Mouse (Mus musculus): ENCODE measurements at regions not wholly inside any gene's neighbourhood (a gene's known extent, or its start where the extent isn't known, plus 50 kb on each side); places are given as distances from the start of the nearest gene placed in this dataset.

DNA sequence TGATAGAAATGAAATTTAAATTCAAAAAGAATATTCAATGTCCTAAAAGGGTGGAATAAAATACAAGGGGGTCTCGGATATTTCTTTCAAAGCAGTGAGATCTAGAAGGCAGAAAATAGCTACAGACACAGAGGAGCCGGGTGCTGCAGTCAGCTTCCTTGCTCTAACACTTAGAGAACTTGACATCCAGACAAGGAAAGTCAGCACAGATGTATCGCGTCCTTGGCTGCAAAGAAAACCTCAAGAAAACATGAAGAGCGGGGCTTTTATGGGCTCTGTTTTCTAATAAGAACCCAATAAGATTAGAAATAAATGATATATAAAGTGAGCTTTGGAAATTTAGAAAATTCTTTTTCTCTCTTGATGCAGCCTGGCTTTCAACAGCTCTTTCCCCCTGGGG is 53.1 kb upstream of the Glis3 start:
- in situ Hi-C loops (cut with MboI; ENCODE audit: low sequenced_read_pairs in 2 of 2, unreplicated experiment in 2 of 2): loop anchor here in 1 of 2 experiments (25.0 kb wide), 1 partner anchor 196 kb away; no protein-coding TSS in a partner anchor
- no peak overlapping the region for H3K9ac ChIP-seq (ENCODE audit: insufficient read depth, low read depth, low read length, poor library complexity, severe bottlenecking)
- H3K4me3 ChIP-seq (ENCODE audit: insufficient read depth in 1 of 2, low read depth in 1 of 2, low read length in 2 of 2, poor library complexity in 1 of 2, severe bottlenecking in 1 of 2): no peak overlapping the region

GRCm38 (mm10) chr19:28733781-28734180 is 53.9 kb upstream of the Glis3 start:
- DNase-seq (ENCODE audit: low read depth, low spot score): no peak
- Histone ChIP-seq H3K4me3 (ENCODE audit: insufficient read depth in 1 of 2, low read depth in 1 of 2, low read length in 2 of 2, poor library complexity in 1 of 2, severe bottlenecking in 1 of 2) (no peak overlapping the region), H3K9ac (ENCODE audit: insufficient read depth, low read depth, low read length, poor library complexity, severe bottlenecking) (no peak overlapping the region), H3K36me3 (ENCODE audit: control insufficient read depth, insufficient read depth, low read length, poor library complexity, severe bottlenecking) (no peaks in the 10 kb centered on the region), H3K27ac (ENCODE audit: insufficient read depth, low read depth, low read length, poor library complexity, severe bottlenecking) (no peak overlapping the region), H3K9me3 (ENCODE audit: control insufficient read depth, insufficient read depth, low read depth, low read length) (no peaks in the 10 kb centered on the region), H3K4me1 (ENCODE audit: control insufficient read depth in 2 of 2, insufficient read depth in 2 of 2, low read length in 2 of 2, poor library complexity in 1 of 2) (no peaks in the 10 kb centered on the region)
- TF ChIP-seq MAFK (IDR thresholded peaks at IDR 0.05; ENCODE audit: insufficient read depth, low read depth, low read length): no peak
- no peak for TF ChIP-seq CHD2 (IDR thresholded peaks at IDR 0.05; ENCODE audit: low read depth, low read length)
- no peak for TF ChIP-seq ZNF384 (IDR thresholded peaks at IDR 0.05; ENCODE audit: low read depth, low read length)
- TF ChIP-seq ZC3H11A (IDR thresholded peaks at IDR 0.05; ENCODE audit: borderline replicate concordance, low read depth, low read length): no peak
- no peak for TF ChIP-seq HCFC1 (IDR thresholded peaks at IDR 0.05; ENCODE audit: borderline replicate concordance, insufficient read depth, low read length)
- in situ Hi-C loops (cut with MboI; ENCODE audit: low sequenced_read_pairs in 2 of 2, unreplicated experiment in 2 of 2): loop anchor here in 1 of 2 experiments (25.0 kb wide), 1 partner anchor 196 kb away; no protein-coding TSS in a partner anchor

More for the DNA sequence above, 53.1 kb upstream of the Glis3 start:
- Histone ChIP-seq H3K4me1 (ENCODE audit: control insufficient read depth in 2 of 2, insufficient read depth in 2 of 2, low read length in 2 of 2, poor library complexity in 1 of 2) (no peaks in the 10 kb centered on the region), H3K36me3 (ENCODE audit: control insufficient read depth, insufficient read depth, low read length, poor library complexity, severe bottlenecking) (no peaks in the 10 kb centered on the region), H3K27ac (ENCODE audit: insufficient read depth, low read depth, low read length, poor library complexity, severe bottlenecking) (no peak overlapping the region), H3K9me3 (ENCODE audit: control insufficient read depth, insufficient read depth, low read depth, low read length) (no peaks in the 10 kb centered on the region)
- TF ChIP-seq HCFC1 (IDR thresholded peaks at IDR 0.05; ENCODE audit: borderline replicate concordance, insufficient read depth, low read length): no peak
- TF ChIP-seq MAFK (IDR thresholded peaks at IDR 0.05; ENCODE audit: insufficient read depth, low read depth, low read length): no peak
- no peak for TF ChIP-seq CHD2 (IDR thresholded peaks at IDR 0.05; ENCODE audit: low read depth, low read length)
- no peak for TF ChIP-seq ZC3H11A (IDR thresholded peaks at IDR 0.05; ENCODE audit: borderline replicate concordance, low read depth, low read length)
- no peak for DNase-seq (ENCODE audit: low read depth, low spot score)

- Histone ChIP-seq H3K9me3 (ENCODE audit: control insufficient read depth, insufficient read depth, low read depth, low read length) (no peaks in the 10 kb centered on the region), H3K27ac (ENCODE audit: insufficient read depth, low read depth, low read length, poor library complexity, severe bottlenecking) (no peak overlapping the region), H3K36me3 (ENCODE audit: control insufficient read depth, insufficient read depth, low read length, poor library complexity, severe bottlenecking) (no peaks in the 10 kb centered on the region), H3K9ac (ENCODE audit: insufficient read depth, low read depth, low read length, poor library complexity, severe bottlenecking) (no peak overlapping the region), H3K4me1 (ENCODE audit: control insufficient read depth in 2 of 2, insufficient read depth in 2 of 2, low read length in 2 of 2, poor library complexity in 1 of 2) (no peaks in the 10 kb centered on the region), H3K4me3 (ENCODE audit: insufficient read depth in 1 of 2, low read depth in 1 of 2, low read length in 2 of 2, poor library complexity in 1 of 2, severe bottlenecking in 1 of 2) (no peak overlapping the region)
- in situ Hi-C loops (cut with MboI; ENCODE audit: low sequenced_read_pairs in 2 of 2, unreplicated experiment in 2 of 2): loop anchor here in 1 of 2 experiments (25.0 kb wide), 1 partner anchor 206 kb away; no protein-coding TSS in a partner anchor
- DNase-seq (ENCODE audit: low read depth, low spot score): no peak
- TF ChIP-seq MAFK (IDR thresholded peaks at IDR 0.05; ENCODE audit: insufficient read depth, low read depth, low read length): no peak
- no peak for TF ChIP-seq ZC3H11A (IDR thresholded peaks at IDR 0.05; ENCODE audit: borderline replicate concordance, low read depth, low read length)
- TF ChIP-seq CHD2 (IDR thresholded peaks at IDR 0.05; ENCODE audit: low read depth, low read length): no peak
- no peak for TF ChIP-seq HCFC1 (IDR thresholded peaks at IDR 0.05; ENCODE audit: borderline replicate concordance, insufficient read depth, low read length)
- TF ChIP-seq ZNF384 (IDR thresholded peaks at IDR 0.05; ENCODE audit: low read depth, low read length): no peak
These were observed 63.4 kb upstream of the Glis3 start for GRCm38 (mm10) chr19:28743176-28743793.

DNA sequence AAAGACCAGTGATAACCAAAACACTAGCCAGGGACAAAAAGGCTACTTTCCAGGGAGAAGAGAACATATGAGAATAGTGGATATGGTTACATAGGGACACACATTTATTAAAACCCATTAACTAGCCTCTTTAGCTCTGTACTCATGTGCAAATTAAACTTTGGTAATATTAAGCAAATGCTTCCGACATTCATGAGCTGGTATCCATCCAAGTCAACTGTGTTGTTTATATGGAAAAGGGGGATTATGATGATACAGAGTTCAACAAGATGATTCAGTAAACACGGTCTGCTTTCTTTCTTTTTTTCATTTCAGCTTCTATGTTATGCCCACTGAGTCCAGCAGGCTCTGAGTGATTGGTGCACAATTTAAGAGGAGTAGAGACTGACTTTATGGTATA is 65.2 kb upstream of the Glis3 start:
- no peak for TF ChIP-seq ZC3H11A (IDR thresholded peaks at IDR 0.05; ENCODE audit: borderline replicate concordance, low read depth, low read length)
- TF ChIP-seq CHD2 (IDR thresholded peaks at IDR 0.05; ENCODE audit: low read depth, low read length): no peak
- no peak for TF ChIP-seq MAFK (IDR thresholded peaks at IDR 0.05; ENCODE audit: insufficient read depth, low read depth, low read length)
- TF ChIP-seq HCFC1 (IDR thresholded peaks at IDR 0.05; ENCODE audit: borderline replicate concordance, insufficient read depth, low read length): no peak
- TF ChIP-seq ZNF384 (IDR thresholded peaks at IDR 0.05; ENCODE audit: low read depth, low read length): no peak
- Histone ChIP-seq H3K4me3 (ENCODE audit: insufficient read depth in 1 of 2, low read depth in 1 of 2, low read length in 2 of 2, poor library complexity in 1 of 2, severe bottlenecking in 1 of 2) (no peak overlapping the region), H3K9ac (ENCODE audit: insufficient read depth, low read depth, low read length, poor library complexity, severe bottlenecking) (no peak overlapping the region), H3K27ac (ENCODE audit: insufficient read depth, low read depth, low read length, poor library complexity, severe bottlenecking) (no peak overlapping the region), H3K9me3 (ENCODE audit: control insufficient read depth, insufficient read depth, low read depth, low read length) (no peaks in the 10 kb centered on the region), H3K4me1 (ENCODE audit: control insufficient read depth in 2 of 2, insufficient read depth in 2 of 2, low read length in 2 of 2, poor library complexity in 1 of 2) (no peaks in the 10 kb centered on the region), H3K36me3 (ENCODE audit: control insufficient read depth, insufficient read depth, low read length, poor library complexity, severe bottlenecking) (no peaks in the 10 kb centered on the region)
- in situ Hi-C loops (cut with MboI; ENCODE audit: low sequenced_read_pairs in 2 of 2, unreplicated experiment in 2 of 2): loop anchor here in 1 of 2 experiments (25.0 kb wide), 1 partner anchor 208 kb away; no protein-coding TSS in a partner anchor
- DNase-seq (ENCODE audit: low read depth, low spot score): no peak

Measured in ES-E14 (cell line).